Mouse (Mus musculus): ENCODE measurements around the gene Hoxa1. TPM values are rescaled to one million over a fixed set of nuclear protein-coding genes. Genes with fewer than 3 reads are reported as not detected.

Hoxa1 gene
- total and polyA plus RNA-seq, 3 experiments, result 1.9 to 3.7 (median 3.2) TPM

DNA sequence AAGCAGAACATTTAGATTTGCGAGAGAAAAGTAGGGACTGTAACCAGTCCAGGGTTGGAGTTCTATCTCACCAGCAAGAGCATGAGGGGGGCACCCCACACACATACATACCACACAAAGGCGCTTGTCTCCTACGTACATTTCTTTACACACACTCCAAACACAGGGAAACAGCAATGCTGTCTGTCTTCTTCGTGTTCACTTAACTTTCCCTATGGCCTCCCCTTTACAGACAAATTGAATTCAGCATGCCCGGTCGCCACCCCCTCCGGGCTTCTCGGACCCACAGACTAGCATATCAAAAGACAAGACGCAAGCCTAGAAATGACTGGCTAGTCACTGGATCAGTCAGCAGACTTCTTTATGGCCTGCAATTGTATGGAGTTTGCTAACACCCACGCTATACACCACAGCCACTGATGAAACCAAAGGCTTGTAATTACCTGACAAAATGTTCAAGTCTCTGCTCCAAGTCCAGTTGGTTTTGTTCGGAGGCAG is 22.1 kb upstream of the Hoxa1 start:
- no peak overlapping the region for H3K4me2 ChIP-seq (ENCODE audit: insufficient read depth, low read depth, poor library complexity, severe bottlenecking)
- H3K9ac ChIP-seq (ENCODE audit: insufficient read depth, low read depth), result no peak overlapping the region
- no peaks in the 10 kb centered on the region for H3K36me3 ChIP-seq (replicated peaks in 1 of 2; ENCODE audit: control insufficient read depth in 1 of 2, insufficient read depth in 1 of 2, low read length in 1 of 2)
- no peak overlapping the region for H3K27ac ChIP-seq (ENCODE audit: insufficient read depth, low read depth)
- dilution Hi-C loops (cut with MboI; ENCODE audit: extremely low pct_ligation_motif_present, extremely low pct_unique_long_range_greater_than_20kb, low sequenced_read_pairs), result no loop called here
- DNase-seq (ENCODE audit: extremely low read depth), result no peak
- H3K79me2 ChIP-seq (replicated peaks; ENCODE audit: control insufficient read depth, extremely low read depth, insufficient read depth, poor library complexity, severe bottlenecking), result no peaks in the 10 kb centered on the region
- no peak for TF ChIP-seq IRF4 (IDR thresholded peaks at IDR 0.05; ENCODE audit: low read depth, low read length)
- TF ChIP-seq MAZ (IDR thresholded peaks at IDR 0.05; ENCODE audit: low read depth, low read length), result no peak
- TF ChIP-seq ZC3H11A (IDR thresholded peaks at IDR 0.05; ENCODE audit: low read depth, low read length), result no peak
- no peak for TF ChIP-seq MYC (IDR thresholded peaks at IDR 0.05; ENCODE audit: low read depth, low read length)
- TF ChIP-seq ELF1 (IDR thresholded peaks at IDR 0.05; ENCODE audit: low read depth, low read length), result no peak
- no peak for TF ChIP-seq SIN3A (IDR thresholded peaks at IDR 0.05; ENCODE audit: low read length)
- no peak for TF ChIP-seq JUND (conservative IDR thresholded peaks at IDR 0.05; ENCODE audit: low read depth, low read length)
- no peak for TF ChIP-seq CHD1 (IDR thresholded peaks at IDR 0.05; ENCODE audit: low read depth, low read length)
- peaks cover 2% of the 10 kb centered on the region for H3K9me3 ChIP-seq (replicated peaks; ENCODE audit: low read length)
- H3K4me1 ChIP-seq (ENCODE audit: control insufficient read depth in 1 of 2, insufficient read depth in 2 of 2), result no peaks in the 10 kb centered on the region
- in situ Hi-C loops (cut with MboI; ENCODE audit: low pct_ligation_motif_present, low pct_unique_long_range_greater_than_20kb, low sequenced_read_pairs), result no loop called here
- no peak overlapping the region for H3K4me3 ChIP-seq (replicated peaks in 1 of 3; ENCODE audit: low read depth in 2 of 3, low read length in 2 of 3, poor library complexity in 1 of 3)
- no peaks in the 10 kb centered on the region for H3K27me3 ChIP-seq (replicated peaks)

DNA sequence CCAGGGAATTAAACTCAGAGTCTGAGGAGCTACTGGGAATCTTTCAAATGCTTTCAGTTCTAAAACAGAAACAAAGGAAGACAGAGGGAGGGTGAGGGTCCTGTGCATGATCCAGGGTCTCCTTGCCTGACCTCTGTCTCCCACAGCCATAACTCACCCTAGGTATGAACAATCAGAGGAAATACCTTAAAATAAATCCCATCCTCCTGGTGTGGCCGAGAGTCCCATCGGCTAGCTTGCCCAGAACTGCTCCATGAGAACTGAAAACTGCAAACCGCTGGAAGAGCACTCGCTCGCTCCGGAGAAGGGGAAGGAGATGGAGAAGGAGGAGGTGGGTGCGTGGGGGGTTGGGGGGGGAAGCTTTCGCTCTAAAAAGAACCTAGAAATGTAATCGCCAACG is 21.6 kb upstream of the Hoxa1 start:
- Histone ChIP-seq H3K9me3 (replicated peaks; ENCODE audit: low read length) (peaks cover 5% of the 10 kb centered on the region), H3K4me2 (ENCODE audit: insufficient read depth, low read depth, poor library complexity, severe bottlenecking) (no peak overlapping the region), H3K79me2 (replicated peaks; ENCODE audit: control insufficient read depth, extremely low read depth, insufficient read depth, poor library complexity, severe bottlenecking) (no peaks in the 10 kb centered on the region), H3K4me1 (ENCODE audit: control insufficient read depth in 1 of 2, insufficient read depth in 2 of 2) (no peaks in the 10 kb centered on the region), H3K4me3 (replicated peaks in 1 of 3; ENCODE audit: low read depth in 2 of 3, low read length in 2 of 3, poor library complexity in 1 of 3) (no peak overlapping the region), H3K27ac (ENCODE audit: insufficient read depth, low read depth) (no peak overlapping the region), H3K36me3 (replicated peaks in 1 of 2; ENCODE audit: control insufficient read depth in 1 of 2, insufficient read depth in 1 of 2, low read length in 1 of 2) (no peaks in the 10 kb centered on the region), H3K9ac (ENCODE audit: insufficient read depth, low read depth) (no peak overlapping the region), H3K27me3 (replicated peaks) (no peaks in the 10 kb centered on the region)
- TF ChIP-seq TBP (conservative IDR thresholded peaks at IDR 0.05; ENCODE audit: low read depth, low read length), result no peak
- TF ChIP-seq UBTF (IDR thresholded peaks at IDR 0.05; ENCODE audit: low read depth, low read length), result no peak
- in situ Hi-C loops (cut with MboI; ENCODE audit: low pct_ligation_motif_present, low pct_unique_long_range_greater_than_20kb, low sequenced_read_pairs), result no loop called here
- dilution Hi-C loops (cut with MboI; ENCODE audit: extremely low pct_ligation_motif_present, extremely low pct_unique_long_range_greater_than_20kb, low sequenced_read_pairs), result no loop called here
- no peak for DNase-seq (ENCODE audit: extremely low read depth)

DNA sequence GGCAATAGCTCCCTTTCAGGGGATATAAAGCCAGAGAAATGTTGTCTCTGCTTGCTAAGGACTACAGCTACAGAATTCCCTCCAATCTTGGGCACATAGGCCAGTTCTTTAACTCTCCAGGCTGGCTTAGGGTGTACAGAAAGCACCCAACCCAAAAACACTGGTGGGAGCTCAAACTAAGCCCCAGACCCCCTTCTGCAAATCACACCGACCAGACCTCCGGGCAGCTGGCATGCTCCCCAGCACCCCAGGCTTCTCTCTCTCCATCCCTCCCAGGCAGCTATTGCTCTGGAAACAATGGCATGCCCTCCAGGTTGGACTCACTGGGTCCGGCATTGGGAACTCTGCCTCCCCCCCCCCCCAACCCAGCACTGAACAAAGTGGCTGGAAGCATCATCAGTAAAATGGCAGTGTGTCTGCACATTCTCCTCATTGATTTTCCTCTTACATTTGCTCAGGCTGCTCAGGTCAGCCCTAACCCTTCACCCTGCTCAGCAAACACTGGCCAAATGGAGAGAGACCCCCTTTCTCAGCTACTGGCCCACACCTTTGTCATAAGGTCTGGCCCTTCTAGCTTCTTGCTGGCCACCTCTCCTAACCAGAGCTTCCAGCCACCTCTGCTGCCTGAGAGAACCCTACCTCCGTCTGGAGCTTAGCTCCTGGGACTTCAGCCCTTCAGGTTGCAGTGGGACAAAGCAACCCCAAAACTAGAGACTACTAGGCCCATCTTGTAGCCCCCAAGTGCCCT is 21.0 kb upstream of the Hoxa1 start:
- no peak overlapping the region for H3K9ac ChIP-seq (ENCODE audit: insufficient read depth, low read depth)

More for the DNA sequence above, 21.0 kb upstream of the Hoxa1 start:
- dilution Hi-C loops (cut with MboI; ENCODE audit: extremely low pct_ligation_motif_present, extremely low pct_unique_long_range_greater_than_20kb, low sequenced_read_pairs), result no loop called here
- no peak overlapping the region for H3K4me3 ChIP-seq (replicated peaks in 1 of 3; ENCODE audit: low read depth in 2 of 3, low read length in 2 of 3, poor library complexity in 1 of 3)
- no peak overlapping the region for H3K4me2 ChIP-seq (ENCODE audit: insufficient read depth, low read depth, poor library complexity, severe bottlenecking)
- in situ Hi-C loops (cut with MboI; ENCODE audit: low pct_ligation_motif_present, low pct_unique_long_range_greater_than_20kb, low sequenced_read_pairs), result no loop called here
- H3K9me3 ChIP-seq (replicated peaks; ENCODE audit: low read length), result peaks cover 5% of the 10 kb centered on the region
- no peak for DNase-seq (ENCODE audit: extremely low read depth)
- no peak overlapping the region for H3K27ac ChIP-seq (ENCODE audit: insufficient read depth, low read depth)
- H3K27me3 ChIP-seq (replicated peaks), result no peaks in the 10 kb centered on the region
- TF ChIP-seq MAFK (IDR thresholded peaks at IDR 0.05; ENCODE audit: insufficient replicate concordance, low read length), result no peak
- TF ChIP-seq MXI1 (IDR thresholded peaks at IDR 0.05; ENCODE audit: low read depth, low read length), result no peak
- no peak for TF ChIP-seq ZNF384 (IDR thresholded peaks at IDR 0.05; ENCODE audit: low read depth, low read length)
- H3K4me1 ChIP-seq (ENCODE audit: control insufficient read depth in 1 of 2, insufficient read depth in 2 of 2), result no peaks in the 10 kb centered on the region
- H3K36me3 ChIP-seq (replicated peaks in 1 of 2; ENCODE audit: control insufficient read depth in 1 of 2, insufficient read depth in 1 of 2, low read length in 1 of 2), result no peaks in the 10 kb centered on the region
- no peaks in the 10 kb centered on the region for H3K79me2 ChIP-seq (replicated peaks; ENCODE audit: control insufficient read depth, extremely low read depth, insufficient read depth, poor library complexity, severe bottlenecking)
